Mouse (Mus musculus): ENCODE results near the gene Eif2ak4.

GRCm38 (mm10) chr2:118345535-118345934 lies 42.9 kb upstream of the Eif2ak4 start:
- TF ChIP-seq CTCF (IDR thresholded peaks at IDR 0.05; ENCODE audit: low read depth) (no peak), EP300 (IDR thresholded peaks at IDR 0.05; ENCODE audit: low read depth) (no peak)

Data from liver, postnatal 0 days (tissue).